Mouse (Mus musculus) frontal cortex, adult (tissue): ENCODE results near the gene G6pc3.

Experiments
- ATAC-seq: cut with Nextera tagmentation; 2 replicates; pipeline ENCODE4 v1.9.2; 2017; ENCODE audit warnings: mild to moderate bottlenecking, moderate library complexity, mixed read lengths; ENCODE audit not compliant: low TSS enrichment

Gene G6pc3

DNA sequence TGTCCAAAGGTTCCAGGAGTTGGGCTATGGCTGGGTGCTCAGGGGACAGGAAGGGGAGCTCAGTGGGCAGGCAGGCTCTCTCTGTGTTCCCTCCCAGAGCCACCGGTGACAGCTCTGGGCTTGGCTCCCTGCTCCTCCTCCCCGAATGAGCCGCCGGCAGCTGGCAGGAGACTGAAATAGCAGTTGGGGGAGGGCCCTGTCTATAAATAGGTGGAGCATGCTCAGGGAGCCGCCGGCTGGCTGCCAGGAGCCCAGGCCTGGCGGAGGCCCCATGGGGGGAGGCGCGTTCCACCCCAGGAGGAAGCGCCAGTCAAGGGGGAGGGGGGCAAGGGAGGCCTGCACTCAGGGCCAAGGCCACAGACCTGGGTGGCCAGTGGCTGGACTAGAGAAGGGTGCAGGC lies 29.4 kb downstream of the G6pc3 start:
- peak; percentile 71 for ATAC-seq

GRCm38 (mm10) chr11:102219247-102219993 lies 30.0 kb downstream of the G6pc3 start:
- peak; percentile 14; the same call in 1 of the 2 replicates for ATAC-seq

GRCm38 (mm10) chr11:102219994-102220346 lies 30.6 kb downstream of the G6pc3 start:
- ATAC-seq = no peak

DNA sequence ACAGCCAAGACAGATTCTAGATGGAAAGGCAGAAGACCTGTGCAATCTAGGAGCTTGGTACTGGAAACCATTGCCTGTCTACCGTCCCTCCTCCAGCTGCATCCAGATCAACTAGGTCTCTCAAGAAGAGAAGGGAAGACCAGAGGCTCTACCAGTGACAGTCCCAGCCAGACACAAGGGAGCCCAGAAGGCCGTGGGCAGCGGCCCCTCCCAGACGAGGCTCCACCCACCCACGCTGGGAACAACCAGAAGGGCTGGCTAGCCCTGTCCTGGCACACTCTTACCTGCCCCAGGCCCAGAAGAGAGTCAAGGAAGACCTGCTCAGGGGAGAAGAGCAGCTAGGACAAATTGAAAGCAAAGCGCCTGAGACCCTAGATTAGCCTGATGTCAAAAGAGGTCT lies 31.0 kb downstream of the G6pc3 start:
- no peak for ATAC-seq

- no peak for ATAC-seq
Measured at GRCm38 (mm10) chr11:102221243-102221953, 32.0 kb downstream of the G6pc3 start.

- ATAC-seq = no peak
Measured at GRCm38 (mm10) chr11:102221954-102222351, 32.5 kb downstream of the G6pc3 start.

DNA sequence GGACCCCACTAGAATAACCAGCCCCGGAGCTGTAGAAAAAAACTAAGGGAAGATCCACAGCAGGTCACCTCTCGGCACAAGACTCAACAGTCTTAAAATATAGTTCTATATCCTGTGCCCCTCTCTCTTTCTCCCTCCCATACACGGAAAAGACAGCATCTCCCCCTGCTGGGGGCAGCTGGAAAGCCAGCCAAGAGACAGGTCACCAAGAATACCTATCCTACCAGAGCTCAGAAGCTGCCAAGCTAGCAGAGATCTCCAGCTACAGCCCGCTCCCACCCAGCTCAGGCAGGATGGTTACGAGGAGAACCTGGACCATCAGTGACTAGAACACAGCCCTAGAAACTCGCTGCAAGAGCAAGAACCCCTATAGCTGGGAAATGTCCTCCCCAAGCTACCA lies 33.7 kb downstream of the G6pc3 start:
- ATAC-seq = no peak

GRCm38 (mm10) chr11:102224686-102225085 lies 35.3 kb downstream of the G6pc3 start:
- no peak for ATAC-seq

GRCm38 (mm10) chr11:102225221-102225620 lies 35.8 kb downstream of the G6pc3 start:
- ATAC-seq = no peak

GRCm38 (mm10) chr11:102226067-102226978 lies 36.9 kb downstream of the G6pc3 start:
- ATAC-seq = no peak

GRCm38 (mm10) chr11:102227270-102228190 lies 38.1 kb downstream of the G6pc3 start:
- ATAC-seq = peak; percentile 11; the same call in 1 of the 2 replicates

GRCm38 (mm10) chr11:102228191-102228545 lies 38.7 kb downstream of the G6pc3 start:
- ATAC-seq = no peak

GRCm38 (mm10) chr11:102228646-102229268 lies 39.3 kb downstream of the G6pc3 start:
- no peak for ATAC-seq

- ATAC-seq = no peak
Measured at GRCm38 (mm10) chr11:102229331-102229953, 40.0 kb downstream of the G6pc3 start.

- peak; percentile 76 for ATAC-seq
Measured at GRCm38 (mm10) chr11:102230006-102230741, 40.8 kb downstream of the G6pc3 start, which contains the start of gene Hdac5. Hdac5 (minus strand) TSS chr11:102230166.

DNA sequence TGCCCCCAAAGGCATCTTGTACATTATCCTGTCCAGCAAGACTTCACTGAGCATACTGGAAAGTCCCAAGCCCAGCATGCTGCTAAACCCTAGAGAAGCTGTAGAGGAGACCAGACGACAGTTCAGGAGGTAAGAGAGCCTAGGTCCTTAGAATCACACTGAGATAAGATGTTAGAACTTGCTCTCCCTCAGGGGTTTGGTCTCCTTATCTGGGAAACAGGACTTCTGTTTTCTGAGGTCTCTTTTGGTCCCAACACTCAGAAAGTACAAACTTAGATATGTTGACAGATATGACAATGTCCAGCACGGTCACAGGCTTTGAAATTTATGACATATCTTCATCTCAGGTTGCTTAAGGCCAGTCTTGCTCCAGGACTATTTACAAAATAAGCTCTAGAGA lies 46.6 kb downstream of the G6pc3 start:
- no peak for ATAC-seq

GRCm38 (mm10) chr11:102240636-102241035 lies 51.2 kb downstream of the G6pc3 start:
- ATAC-seq = no peak

- no peak for ATAC-seq
Measured at GRCm38 (mm10) chr11:102241246-102241645, 51.8 kb downstream of the G6pc3 start.

DNA sequence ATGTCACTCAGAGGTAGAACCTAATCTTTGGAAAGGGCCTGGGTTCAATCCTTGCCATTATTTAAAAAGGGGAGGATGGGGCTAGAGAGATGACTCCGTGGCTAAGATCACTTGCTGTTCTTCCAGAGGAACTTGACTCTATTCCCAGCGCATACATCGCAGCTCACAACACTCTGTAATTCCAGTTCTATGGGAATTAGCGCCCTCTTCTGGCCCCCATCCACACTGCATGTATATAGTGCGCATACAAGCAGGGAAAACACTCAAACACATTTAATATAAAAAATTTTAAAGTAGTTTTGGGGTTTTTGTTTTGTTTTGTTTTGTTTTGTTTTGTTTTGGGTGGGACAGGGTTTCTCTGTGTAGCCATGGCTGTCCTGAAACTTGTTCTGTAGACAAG lies 52.5 kb downstream of the G6pc3 start:
- ATAC-seq = no peak
